Mouse (Mus musculus): Measurements from ENCODE around the gene Epha1. TPM values are rescaled to one million over a fixed set of nuclear protein-coding genes. Genes with fewer than 3 reads are reported as not detected.

Epha1 gene
- polyA plus RNA-seq, 1 experiment from 2014 or later: 0.25 TPM

GRCm38 (mm10) chr6:42351776-42352485 is 21.1 kb downstream of the Epha1 start:
- H3K4me2 ChIP-seq (ENCODE audit: low read length): peak overlapping the region; percentile 88
- H3K36me3 ChIP-seq (ENCODE audit: control insufficient read depth, insufficient read depth, low read length): peaks cover 11% of the 10 kb centered on the region
- H3K27ac ChIP-seq (ENCODE audit: low read depth, low read length): no peak overlapping the region
- no peak for ATAC-seq
- WGBS: 89% methylated on average over 7 of the region's 7 CpGs
- H3K4me1 ChIP-seq (ENCODE audit: control insufficient read depth, insufficient read depth, low read depth, low read length): peaks cover 22% of the 10 kb centered on the region
- no peaks in the 10 kb centered on the region for H3K9me3 ChIP-seq (ENCODE audit: control insufficient read depth, low read length)
- H3K9ac ChIP-seq (ENCODE audit: low read depth, low read length): peak overlapping the region; percentile 31; the same call in 1 of the 2 replicates
- H3K4me3 ChIP-seq (ENCODE audit: low read length): peak overlapping the region; percentile 5; the same call in 1 of the 2 replicates
- no peaks in the 10 kb centered on the region for H3K27me3 ChIP-seq (replicated peaks; ENCODE audit: control insufficient read depth, insufficient read depth, low read length)

- H3K36me3 ChIP-seq (ENCODE audit: control insufficient read depth, insufficient read depth, low read length): peaks cover 5% of the 10 kb centered on the region; the same call in 1 of the 2 replicates
- peak overlapping the region; percentile 88 for H3K4me2 ChIP-seq (ENCODE audit: low read length)
- ATAC-seq: no peak
- WGBS: 48% methylated on average over 13 of the region's 13 CpGs
- H3K9me3 ChIP-seq (ENCODE audit: control insufficient read depth, low read length): no peaks in the 10 kb centered on the region
- peaks cover 22% of the 10 kb centered on the region for H3K4me1 ChIP-seq (ENCODE audit: control insufficient read depth, insufficient read depth, low read depth, low read length)
- H3K9ac ChIP-seq (ENCODE audit: low read depth, low read length): peak overlapping the region; percentile 94
- no peaks in the 10 kb centered on the region for H3K27me3 ChIP-seq (replicated peaks; ENCODE audit: control insufficient read depth, insufficient read depth, low read length)
- H3K4me3 ChIP-seq (ENCODE audit: low read length): peak overlapping the region; percentile 91
- no peak overlapping the region for H3K27ac ChIP-seq (ENCODE audit: low read depth, low read length)
These were observed 21.9 kb downstream of the Epha1 start for GRCm38 (mm10) chr6:42350968-42351775.

- H3K4me2 ChIP-seq (ENCODE audit: low read length): peak overlapping the region; percentile 88
- peak overlapping the region; percentile 94 for H3K9ac ChIP-seq (ENCODE audit: low read depth, low read length)
- no peaks in the 10 kb centered on the region for H3K9me3 ChIP-seq (ENCODE audit: control insufficient read depth, low read length)
- H3K4me1 ChIP-seq (ENCODE audit: control insufficient read depth, insufficient read depth, low read depth, low read length): peaks cover 22% of the 10 kb centered on the region
- H3K27ac ChIP-seq (ENCODE audit: low read depth, low read length): peak overlapping the region; percentile 84
- peak overlapping the region; percentile 91 for H3K4me3 ChIP-seq (ENCODE audit: low read length)
- H3K36me3 ChIP-seq (ENCODE audit: control insufficient read depth, insufficient read depth, low read length): 0 out of 2 replicates have a peak, but pooled peaks cover 2% of the 10 kb centered on the region
- H3K27me3 ChIP-seq (replicated peaks; ENCODE audit: control insufficient read depth, insufficient read depth, low read length): no peaks in the 10 kb centered on the region
- WGBS: under 1% methylated on average over 55 of the region's 72 CpGs
- ATAC-seq: peak; percentile 28
These were observed 22.8 kb downstream of the Epha1 start for GRCm38 (mm10) chr6:42350021-42350967.

- peak; percentile 94 for ATAC-seq
- peak within 1 kb of the TSS; percentile 84 for H3K27ac ChIP-seq (ENCODE audit: low read depth, low read length)
- no peaks in the 10 kb centered on the region for H3K9me3 ChIP-seq (ENCODE audit: control insufficient read depth, low read length)
- peak within 1 kb of the TSS; percentile 88 for H3K4me2 ChIP-seq (ENCODE audit: low read length)
- H3K4me1 ChIP-seq (ENCODE audit: control insufficient read depth, insufficient read depth, low read depth, low read length): peaks cover 22% of the 10 kb centered on the region
- peak within 1 kb of the TSS; percentile 91 for H3K4me3 ChIP-seq (ENCODE audit: low read length)
- no peaks in the 10 kb centered on the region for H3K27me3 ChIP-seq (replicated peaks; ENCODE audit: control insufficient read depth, insufficient read depth, low read length)
- 0 out of 2 replicates have a peak, but pooled peaks cover 2% of the 10 kb centered on the region for H3K36me3 ChIP-seq (ENCODE audit: control insufficient read depth, insufficient read depth, low read length)
- peak within 1 kb of the TSS; percentile 94 for H3K9ac ChIP-seq (ENCODE audit: low read depth, low read length)
- WGBS: under 1% methylated on average over 22 of the region's 36 CpGs
These were observed 23.5 kb downstream of the Epha1 start, which contains the start of gene Zyx for GRCm38 (mm10) chr6:42349426-42350020. TSS of gene Zyx (plus strand) at chr6:42349630.

- Histone ChIP-seq H3K4me1 (ENCODE audit: control insufficient read depth, insufficient read depth, low read depth, low read length) (peaks cover 21% of the 10 kb centered on the region), H3K36me3 (ENCODE audit: control insufficient read depth, insufficient read depth, low read length) (0 out of 2 replicates have a peak, but pooled peaks cover 2% of the 10 kb centered on the region), H3K9me3 (ENCODE audit: control insufficient read depth, low read length) (no peaks in the 10 kb centered on the region), H3K4me2 (ENCODE audit: low read length) (peak overlapping the region; percentile 88), H3K27me3 (replicated peaks; ENCODE audit: control insufficient read depth, insufficient read depth, low read length) (no peaks in the 10 kb centered on the region), H3K4me3 (ENCODE audit: low read length) (peak overlapping the region; percentile 91), H3K9ac (ENCODE audit: low read depth, low read length) (peak overlapping the region; percentile 94), H3K27ac (ENCODE audit: low read depth, low read length) (peak overlapping the region; percentile 84)
- under 1% methylated on average over 11 of the region's 11 CpGs for WGBS
- ATAC-seq: peak; percentile 25
These were observed 24.1 kb downstream of the Epha1 start for GRCm38 (mm10) chr6:42349006-42349425.

- Histone ChIP-seq H3K36me3 (ENCODE audit: control insufficient read depth, insufficient read depth, low read length) (0 out of 2 replicates have a peak, but pooled peaks cover 2% of the 10 kb centered on the region), H3K4me1 (ENCODE audit: control insufficient read depth, insufficient read depth, low read depth, low read length) (peaks cover 19% of the 10 kb centered on the region), H3K27ac (ENCODE audit: low read depth, low read length) (no peak overlapping the region; the same call in 1 of the 2 replicates), H3K9me3 (ENCODE audit: control insufficient read depth, low read length) (no peaks in the 10 kb centered on the region), H3K4me3 (ENCODE audit: low read length) (peak overlapping the region; percentile 91), H3K9ac (ENCODE audit: low read depth, low read length) (no peak overlapping the region), H3K4me2 (ENCODE audit: low read length) (peak overlapping the region; percentile 88), H3K27me3 (replicated peaks; ENCODE audit: control insufficient read depth, insufficient read depth, low read length) (no peaks in the 10 kb centered on the region)
- WGBS: 32% methylated on average over 12 of the region's 12 CpGs
- no peak for ATAC-seq
These were observed 24.6 kb downstream of the Epha1 start for GRCm38 (mm10) chr6:42348281-42349005.

GRCm38 (mm10) chr6:42344255-42344654 is 28.8 kb downstream of the Epha1 start:
- H3K9me3 ChIP-seq (ENCODE audit: control insufficient read depth, low read length): no peaks in the 10 kb centered on the region
- peaks cover 7% of the 10 kb centered on the region for H3K4me1 ChIP-seq (ENCODE audit: control insufficient read depth, insufficient read depth, low read depth, low read length)
- H3K36me3 ChIP-seq (ENCODE audit: control insufficient read depth, insufficient read depth, low read length): no peaks in the 10 kb centered on the region
- no peaks in the 10 kb centered on the region for H3K27me3 ChIP-seq (replicated peaks; ENCODE audit: control insufficient read depth, insufficient read depth, low read length)
- ATAC-seq: no peak
- H3K4me2 ChIP-seq (ENCODE audit: low read length): no peak overlapping the region
- no peak overlapping the region for H3K4me3 ChIP-seq (ENCODE audit: low read length)
- 80% methylated on average over 1 of the region's 1 CpGs for whole genome bisulfite sequencing
- no peak overlapping the region for H3K27ac ChIP-seq (ENCODE audit: low read depth, low read length)
- H3K9ac ChIP-seq (ENCODE audit: low read depth, low read length): no peak overlapping the region

Measured in hindbrain, embryonic 16.5 days (tissue).